8 mouse cellular contexts compared by ENCODE assay signal in the genomic region with DNA sequence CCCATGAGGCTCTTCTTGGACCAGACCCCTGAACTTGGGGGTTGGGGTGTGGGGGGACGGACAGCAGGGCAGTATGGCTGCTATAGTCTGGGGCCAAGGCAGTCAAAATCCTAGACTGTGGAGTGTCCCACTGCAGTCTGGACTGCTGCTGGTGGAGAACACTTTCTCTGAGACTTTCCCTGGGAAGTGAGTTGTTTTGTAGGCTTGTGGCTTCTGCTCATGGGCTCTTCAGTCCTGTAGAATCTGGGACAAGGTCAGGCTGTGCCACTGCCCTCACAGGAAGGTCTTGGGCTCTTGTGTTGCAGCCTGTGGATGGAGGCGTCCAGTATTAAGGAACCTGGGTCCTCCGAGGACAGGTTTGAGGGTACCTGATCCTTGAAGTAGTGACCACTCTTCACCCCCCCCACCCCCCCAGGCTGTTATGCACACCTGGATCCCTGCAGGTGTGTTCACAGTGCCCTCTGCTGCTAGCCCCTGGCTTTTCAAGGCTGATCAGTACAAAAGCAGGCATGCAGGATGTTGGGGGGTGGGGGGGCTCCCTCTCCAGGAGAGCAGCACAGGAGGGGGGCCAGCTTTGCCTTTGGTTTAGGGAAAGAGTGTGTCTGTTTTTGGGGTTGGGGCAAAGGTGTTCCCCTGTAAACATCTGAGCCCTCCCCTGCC. TPM values are rescaled to one million over a fixed set of nuclear protein-coding genes. Genes with fewer than 3 reads are reported as not detected.
DNase-seq lines count a peak whose midpoint lies in the region; ATAC-seq and TF ChIP-seq lines count a peak whose summit lies in the region.

No protein-coding gene starts in this region.

- no peaks in the 10 kb centered on the region for H3K9me3 ChIP-seq in forebrain, embryonic 12.5 days
- no peaks in the 10 kb centered on the region for H3K9me3 ChIP-seq in limb, embryonic 11.5 days (ENCODE audit: control insufficient read depth, low read length)

- peaks cover 44% of the 10 kb centered on the region for H3K79me2 ChIP-seq in liver, adult 2 months (ENCODE audit: control insufficient read depth, insufficient read depth, low read length)

- TF ChIP-seq CTCF in liver, adult 2 months (IDR thresholded peaks at IDR 0.05; ENCODE audit: low read depth, low read length), result peak; percentile 47; the same call in 1 of the 2 replicates
- TF ChIP-seq CTCF in olfactory bulb, adult 2 months (IDR thresholded peaks at IDR 0.05; ENCODE audit: insufficient read depth, low read depth, low read length), result no peak

- H3K36me3 ChIP-seq in liver, adult 2 months (ENCODE audit: control insufficient read depth, insufficient read depth, low read length), result no peaks in the 10 kb centered on the region
- H3K36me3 ChIP-seq in forebrain, embryonic 12.5 days (replicated peaks), result peaks cover 27% of the 10 kb centered on the region
- H3K36me3 ChIP-seq in limb, embryonic 11.5 days (ENCODE audit: control insufficient read depth, insufficient read depth, low read length), result peaks cover 2% of the 10 kb centered on the region; the same call in 1 of the 2 replicates

- H3K27ac ChIP-seq in liver, adult 2 months (replicated peaks; ENCODE audit: insufficient read depth, low read depth, low read length), result peak overlapping the region; percentile 68
- H3K27ac ChIP-seq in forebrain, embryonic 12.5 days, result no peak overlapping the region
- 0 out of 2 replicates have a peak overlapping the region, but pooled peaks have one; percentile 8 for H3K27ac ChIP-seq in limb, embryonic 11.5 days (replicated peaks; ENCODE audit: low read depth, low read length)
- H3K27ac ChIP-seq in olfactory bulb, adult 2 months (ENCODE audit: insufficient read depth, low read depth, low read length), result no peak overlapping the region

- WGBS in liver, adult 2 months, result 49% methylated on average over 3 of the region's 3 CpGs
- WGBS in forebrain, embryonic 12.5 days, result 72% methylated on average over 3 of the region's 3 CpGs
- WGBS in limb, embryonic 11.5 days, result 64% methylated on average over 3 of the region's 3 CpGs
- WGBS in olfactory bulb, adult 2 months, result 86% methylated on average over 3 of the region's 3 CpGs

- ATAC-seq in forebrain, embryonic 12.5 days (ENCODE audit: low FRiP score), result no peak
- ATAC-seq in limb, embryonic 11.5 days (ENCODE audit: insufficient number of reproducible peaks, low FRiP score, low TSS enrichment, low read depth), result no peak

- no peaks in the 10 kb centered on the region for H3K27me3 ChIP-seq in liver, adult 2 months (ENCODE audit: control insufficient read depth, insufficient read depth, low read length)
- no peaks in the 10 kb centered on the region for H3K27me3 ChIP-seq in forebrain, embryonic 12.5 days
- H3K27me3 ChIP-seq in limb, embryonic 11.5 days (ENCODE audit: control insufficient read depth, insufficient read depth, low read length), result no peaks in the 10 kb centered on the region

- H3K4me2 ChIP-seq in forebrain, embryonic 12.5 days, result peak overlapping the region; percentile 85
- H3K4me2 ChIP-seq in limb, embryonic 11.5 days (ENCODE audit: low read depth, severe bottlenecking), result peak overlapping the region; percentile 86

- DNase-seq in liver, adult 2 months (ENCODE audit: extremely low read depth, low read depth, low spot score), result peak; percentile 55
- DNase-seq in liver, result no peak
- DNase-seq in limb, embryonic 11.5 days (ENCODE audit: low spot score), result no peak
- no peak for DNase-seq in cerebellum, postnatal 14 days
- no peak for DNase-seq in right cerebral cortex, postnatal 25 days
- no peak for DNase-seq in cerebellum, postnatal 36 days

- H3K4me3 ChIP-seq in liver, adult 2 months (ENCODE audit: insufficient read depth, low read depth, low read length), result no peak overlapping the region
- peak overlapping the region; percentile 98 for H3K4me3 ChIP-seq in forebrain, embryonic 12.5 days (replicated peaks)
- H3K4me3 ChIP-seq in limb, embryonic 11.5 days (ENCODE audit: low read depth, low read length), result peak overlapping the region; percentile 98
- H3K4me3 ChIP-seq in olfactory bulb, adult 2 months (ENCODE audit: insufficient read depth, low read depth, low read length), result peak overlapping the region; percentile 16; the same call in 1 of the 2 replicates

- TF ChIP-seq POLR2A in liver, adult 2 months (IDR thresholded peaks at IDR 0.05; ENCODE audit: extremely low read depth, insufficient read depth, low read length), result no peak
- TF ChIP-seq POLR2A in olfactory bulb, adult 2 months (IDR thresholded peaks at IDR 0.05; ENCODE audit: insufficient read depth, low read depth, low read length), result no peak

- H3K4me1 ChIP-seq in liver, adult 2 months (ENCODE audit: control insufficient read depth, insufficient read depth, low read length), result peaks cover 43% of the 10 kb centered on the region
- H3K4me1 ChIP-seq in forebrain, embryonic 12.5 days, result peaks cover 58% of the 10 kb centered on the region
- peaks cover 28% of the 10 kb centered on the region for H3K4me1 ChIP-seq in limb, embryonic 11.5 days (ENCODE audit: control insufficient read depth, insufficient read depth, low read length)
- peaks cover 57% of the 10 kb centered on the region for H3K4me1 ChIP-seq in olfactory bulb, adult 2 months (ENCODE audit: control insufficient read depth, insufficient read depth, low read length)

- H3K9ac ChIP-seq in liver, adult 2 months (ENCODE audit: low read depth, low read length), result peak overlapping the region; percentile 94
- peak overlapping the region; percentile 99 for H3K9ac ChIP-seq in forebrain, embryonic 12.5 days
- peak overlapping the region; percentile 35; the same call in 1 of the 2 replicates for H3K9ac ChIP-seq in limb, embryonic 11.5 days (ENCODE audit: low read length)

RNA-seq across cellular contexts. Expression of a gene that starts 13.3 kb away (rescaled TPM):
- total RNA-seq in liver, adult 2 months (2014; rRNA removed), result 24.9 and 29.5 TPM in 2 replicates
- polyA plus RNA-seq in liver, adult 2 months (2012; rRNA removed), result 74.6 and 85.7 TPM in 2 replicates
- 126 and 139 TPM in 2 replicates for polyA plus RNA-seq in forebrain, embryonic 12.5 days (2016; fragmentation: Nextera tagmentation; extraction: Ambion mirVana)
- 128 and 132 TPM in 2 replicates for polyA plus RNA-seq in limb, embryonic 11.5 days (2014; fragmentation: Nextera tagmentation; extraction: Ambion mirVana)
- not detected in 2 replicates for polyA plus RNA-seq in olfactory bulb, adult 2 months (2012; ENCODE audit: insufficient read depth, insufficient read length, low replicate concordance, missing spikeins)

RNA-seq across cellular contexts. Expression of a gene that starts 34.2 kb away (rescaled TPM):
- 5.9 and 6.6 TPM in 2 replicates for total RNA-seq in liver, adult 2 months (2014; rRNA removed)
- 9.3 and 13.0 TPM in 2 replicates for polyA plus RNA-seq in liver, adult 2 months (2012; rRNA removed)
- polyA plus RNA-seq in forebrain, embryonic 12.5 days (2016; fragmentation: Nextera tagmentation; extraction: Ambion mirVana), result 31.7 and 32.3 TPM in 2 replicates
- polyA plus RNA-seq in limb, embryonic 11.5 days (2014; fragmentation: Nextera tagmentation; extraction: Ambion mirVana), result 11.3 and 13.5 TPM in 2 replicates
- 771 TPM in 1 of 2 replicates, not detected in the other for polyA plus RNA-seq in olfactory bulb, adult 2 months (2012; ENCODE audit: insufficient read depth, insufficient read length, low replicate concordance, missing spikeins)

Comparison
In these comparisons a context has a peak if more than half of its experiments do, and no peak if none do; other contexts are left out.
1. H3K27ac ChIP-seq: peak in liver, adult 2 months (single experiment) and limb, embryonic 11.5 days (single experiment); none in forebrain, embryonic 12.5 days (single experiment) and olfactory bulb, adult 2 months (single experiment).
2. H3K9ac ChIP-seq: peak in every context shown above with its lines; median percentile 99 in forebrain, embryonic 12.5 days; 94 in liver, adult 2 months; 35 in limb, embryonic 11.5 days.